Mouse (Mus musculus) myocyte (in vitro differentiated cells): ENCODE measurements around the gene Arhgef40.

Experiments
- CEBPB ChIP-seq: IDR thresholded peaks from 2 replicates; pipeline ENCODE4 v1.6.1; 2011; ENCODE audit warnings: mild to moderate bottlenecking, moderate library complexity; ENCODE audit not compliant: poor library complexity, insufficient read depth, severe bottlenecking
- E2F4 ChIP-seq: IDR thresholded peaks from one replicate; pipeline ENCODE4 v1.6.1; 2011; ENCODE audit warnings: mild to moderate bottlenecking, control low read depth, moderate library complexity; ENCODE audit not compliant: insufficient read depth
- MAX ChIP-seq: IDR thresholded peaks from one replicate; pipeline ENCODE4 v1.6.1; 2011; ENCODE audit warnings: low read depth, mild to moderate bottlenecking, control low read depth
- MYOD1 ChIP-seq, 3 experiments: IDR thresholded peaks; one replicate each; pipeline ENCODE4 v1.6.1; 2011; ENCODE audit warnings: control low read depth in 2 of 3, low read depth in 2 of 3, mild to moderate bottlenecking in 2 of 3, moderate library complexity in 1 of 3; ENCODE audit not compliant: insufficient read length in 2 of 3, control insufficient read depth in 1 of 3
- MYOG ChIP-seq, 3 experiments: IDR thresholded peaks; one replicate each; pipeline ENCODE4 v1.6.1; 2011; ENCODE audit warnings: control low read depth in 2 of 3, low read depth in 2 of 3, mild to moderate bottlenecking in 2 of 3; ENCODE audit not compliant: insufficient read length in 2 of 3, control insufficient read depth in 1 of 3, insufficient read depth in 1 of 3
- POLR2A ChIP-seq: IDR thresholded peaks from one replicate; pipeline ENCODE4 v1.6.1; 2011; ENCODE audit warnings: low read depth, mild to moderate bottlenecking, control low read depth, moderate library complexity; ENCODE audit not compliant: insufficient read length
- POLR2AphosphoS2 ChIP-seq: IDR thresholded peaks from one replicate; pipeline ENCODE4 v1.6.1; 2011; ENCODE audit warnings: low read depth, control low read depth; ENCODE audit not compliant: insufficient read length
- TCF12 ChIP-seq: IDR thresholded peaks from one replicate; pipeline ENCODE4 v1.6.1; 2011; ENCODE audit warnings: mild to moderate bottlenecking, control low read depth; ENCODE audit not compliant: poor library complexity, insufficient read depth, severe bottlenecking
- USF1 ChIP-seq: IDR thresholded peaks from one replicate; pipeline ENCODE4 v1.6.1; 2011; ENCODE audit warnings: low read depth, mild to moderate bottlenecking, control low read depth, moderate library complexity

- TF ChIP-seq MAX (no peak), POLR2A (no peak), E2F4 (no peak), POLR2AphosphoS2 (no peak), TCF12 (no peak), USF1 (no peak), MYOG (IDR thresholded peaks at IDR 0.05; ENCODE audit: control insufficient read depth in 1 of 3, insufficient read depth in 1 of 3, insufficient read length in 2 of 3, low read depth in 2 of 3) (no peak), MYOD1 (IDR thresholded peaks at IDR 0.05; ENCODE audit: control insufficient read depth in 1 of 3, insufficient read length in 2 of 3, low read depth in 2 of 3) (no peak), CEBPB (no peak)
Measured at GRCm38 (mm10) chr14:52045966-52046565, 61.5 kb downstream of the Arhgef40 start.
